Mouse (Mus musculus) activated CD4-positive, CD25-positive, alpha-beta regulatory T cell, adult 9 weeks (primary cell): ENCODE results near the gene Ddi1. TPM values are rescaled to one million over a fixed set of nuclear protein-coding genes. Genes with fewer than 3 reads are reported as not detected.

Experiments used
- polyA plus RNA-seq: library from polyadenylated mRNA; unstranded; fragments of 100-300 nt; shearing (Covaris generic); gene quantifications from one replicate; pipeline ENCODE4 v1.2.1, GENCODE M21; 2017

The Ddi1 gene
- not detected for polyA plus RNA-seq

GRCm38 (mm10) chr9:6269796-6270280 is at the start of gene Ddi1:
Gene Ddi1 (minus strand): TSS chr9:6269846.

Other genes starting within 250 kb of the Ddi1 start
- gene Pdgfd, start 101.3 kb downstream of the Ddi1 start, polyA plus RNA-seq: not detected